In the genomic region with DNA sequence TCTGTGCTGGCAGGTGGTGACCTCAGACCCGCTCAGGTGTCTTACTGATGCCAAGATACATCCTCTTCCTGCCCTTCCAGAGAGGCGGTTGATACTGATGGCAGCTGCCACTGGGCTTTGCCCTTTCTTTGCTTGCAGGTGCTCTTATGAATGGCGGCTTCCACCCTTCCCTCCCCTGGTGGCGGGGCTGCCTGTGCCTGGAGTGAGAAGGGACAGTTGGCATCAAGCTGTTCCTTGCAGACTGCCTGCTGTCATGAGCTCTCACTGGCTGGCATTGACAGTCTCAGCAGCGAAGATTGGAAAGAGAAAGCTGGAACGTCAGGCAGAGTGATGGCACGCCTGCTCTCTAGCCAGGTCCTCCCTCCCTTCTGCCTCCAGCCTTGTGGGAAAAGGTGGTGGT, we compare ENCODE assay signal across 7 mouse cellular contexts.
A peak's percentile ranks its signal among the peaks of the same experiment; 100 is the strongest.
DNase-seq lines count a peak whose midpoint lies in the region; ATAC-seq and TF ChIP-seq lines count a peak whose summit lies in the region.

No protein-coding gene starts in this region.

- peak overlapping the region; percentile 75 for H3K27ac ChIP-seq in midbrain, embryonic 13.5 days
- H3K27ac ChIP-seq in midbrain, embryonic 11.5 days (ENCODE audit: low read depth, low read length), result no peak overlapping the region
- peak overlapping the region; percentile 62 for H3K27ac ChIP-seq in forebrain, embryonic 12.5 days
- peak overlapping the region; percentile 77; the same call in 1 of the 2 replicates for H3K27ac ChIP-seq in left cerebral cortex, adult 2 months

- peak overlapping the region; percentile 44; the same call in 1 of the 2 replicates for H3K9ac ChIP-seq in midbrain, embryonic 13.5 days (replicated peaks)
- H3K9ac ChIP-seq in midbrain, embryonic 11.5 days (ENCODE audit: low read length), result no peak overlapping the region
- H3K9ac ChIP-seq in forebrain, embryonic 12.5 days, result no peak overlapping the region

- H3K9me3 ChIP-seq in midbrain, embryonic 13.5 days, result no peaks in the 10 kb centered on the region
- H3K9me3 ChIP-seq in midbrain, embryonic 11.5 days (ENCODE audit: control insufficient read depth, low read length), result no peaks in the 10 kb centered on the region
- no peaks in the 10 kb centered on the region for H3K9me3 ChIP-seq in forebrain, embryonic 12.5 days

- DNase-seq in midbrain, embryonic 11.5 days (ENCODE audit: low spot score, missing footprints), result no peak
- peak in 1 of 2 experiments; percentile 60 for DNase-seq in left cerebral cortex, adult 2 months (ENCODE audit: extremely low spot score in 1 of 2, low spot score in 2 of 2)
- DNase-seq in thymus, postnatal 10 days (ENCODE audit: low spot score in 2 of 2), result peak; percentile 47 to 58
- no peak for DNase-seq in ovary, postnatal 14 days (ENCODE audit: low spot score)
- no peak for DNase-seq in adrenal gland, adult 18-20 months (ENCODE audit: low spot score in 2 of 2)

- intact Hi-C loops in left cerebral cortex, adult 2 months (cut with DNase I), result no loop called here

- no peak overlapping the region for H3K4me2 ChIP-seq in midbrain, embryonic 13.5 days (replicated peaks)
- no peak overlapping the region for H3K4me2 ChIP-seq in midbrain, embryonic 11.5 days
- no peak overlapping the region for H3K4me2 ChIP-seq in forebrain, embryonic 12.5 days

- H3K4me1 ChIP-seq in midbrain, embryonic 13.5 days (replicated peaks), result peaks cover 38% of the 10 kb centered on the region
- peaks cover 10% of the 10 kb centered on the region; the same call in 1 of the 2 replicates for H3K4me1 ChIP-seq in midbrain, embryonic 11.5 days (ENCODE audit: control insufficient read depth, insufficient read depth, low read length)
- H3K4me1 ChIP-seq in forebrain, embryonic 12.5 days, result peaks cover 35% of the 10 kb centered on the region

- WGBS in midbrain, embryonic 13.5 days, result 57% methylated on average over 7 of the region's 7 CpGs
- 62% methylated on average over 7 of the region's 7 CpGs for WGBS in midbrain, embryonic 11.5 days
- 59% methylated on average over 7 of the region's 7 CpGs for WGBS in forebrain, embryonic 12.5 days

- no peaks in the 10 kb centered on the region for H3K27me3 ChIP-seq in midbrain, embryonic 13.5 days
- no peaks in the 10 kb centered on the region for H3K27me3 ChIP-seq in midbrain, embryonic 11.5 days (ENCODE audit: control insufficient read depth, insufficient read depth, low read length)
- no peaks in the 10 kb centered on the region for H3K27me3 ChIP-seq in forebrain, embryonic 12.5 days

- ATAC-seq in midbrain, embryonic 13.5 days, result 0 out of 2 replicates have a peak, but pooled peaks have one; percentile 4
- no peak for ATAC-seq in midbrain, embryonic 11.5 days (ENCODE audit: low FRiP score)
- ATAC-seq in forebrain, embryonic 12.5 days (ENCODE audit: low FRiP score), result no peak

- 0 out of 2 replicates have a peak, but pooled peaks cover 4% of the 10 kb centered on the region for H3K36me3 ChIP-seq in midbrain, embryonic 13.5 days
- H3K36me3 ChIP-seq in midbrain, embryonic 11.5 days (ENCODE audit: control insufficient read depth, insufficient read depth, low read length), result no peaks in the 10 kb centered on the region
- peaks cover 10% of the 10 kb centered on the region; the same call in 1 of the 2 replicates for H3K36me3 ChIP-seq in forebrain, embryonic 12.5 days (replicated peaks)

- no peak; the same call in 1 of the 2 replicates for TF ChIP-seq CTCF in left cerebral cortex, adult 2 months (IDR thresholded peaks at IDR 0.05)

- H3K4me3 ChIP-seq in midbrain, embryonic 13.5 days (replicated peaks), result no peak overlapping the region
- no peak overlapping the region for H3K4me3 ChIP-seq in midbrain, embryonic 11.5 days (ENCODE audit: low read depth, low read length)
- no peak overlapping the region for H3K4me3 ChIP-seq in forebrain, embryonic 12.5 days (replicated peaks)
- H3K4me3 ChIP-seq in left cerebral cortex, adult 2 months, result no peak overlapping the region

Comparison
In these comparisons a context has a peak if more than half of its experiments do, and no peak if none do; other contexts are left out.
1. DNase-seq: peak in thymus, postnatal 10 days (2 of 2); none in midbrain, embryonic 11.5 days (single experiment), ovary, postnatal 14 days (single experiment) and adrenal gland, adult 18-20 months (0 of 2).